Mouse (Mus musculus): ENCODE measurements around the gene Atp6v1c2. TPM values are rescaled to one million over a fixed set of nuclear protein-coding genes. Genes with fewer than 3 reads are reported as not detected.

The Atp6v1c2 gene
- total and polyA plus RNA-seq, 3 experiments, result 0.94 TPM; not detected in 2

- H3K9ac ChIP-seq (ENCODE audit: low read depth, low read length), result peak overlapping the region; percentile 56
- H3K4me1 ChIP-seq (ENCODE audit: control insufficient read depth, insufficient read depth, low read length), result peaks cover 2% of the 10 kb centered on the region
- H3K79me2 ChIP-seq (replicated peaks; ENCODE audit: control insufficient read depth, insufficient read depth, low read length), result no peaks in the 10 kb centered on the region; the same call in 1 of the 2 replicates
- WGBS, result 33% methylated on average over 11 of the region's 11 CpGs
- no peaks in the 10 kb centered on the region; the same call in 1 of the 2 replicates for H3K36me3 ChIP-seq (ENCODE audit: control insufficient read depth, insufficient read depth, low read length)
- intact Hi-C loops (cut with DNase I), result loop anchor here (5.0 kb wide), 1 partner anchor 80 kb away; the partner anchor contains the start of gene Pdia6
- TF ChIP-seq CTCF (IDR thresholded peaks at IDR 0.05) (no peak), EP300 (IDR thresholded peaks at IDR 0.05; ENCODE audit: insufficient read depth, low read depth, low read length) (no peak), POLR2A (IDR thresholded peaks at IDR 0.05; ENCODE audit: insufficient read depth, low read depth, low read length) (no peak)
- peak overlapping the region; percentile 64 for H3K4me3 ChIP-seq
- H3K27me3 ChIP-seq (ENCODE audit: control insufficient read depth, insufficient read depth, low read length), result no peaks in the 10 kb centered on the region
- DNase-seq, result peak; percentile 10 to 31
- peak overlapping the region; percentile 71 for H3K27ac ChIP-seq
Observed at GRCm38 (mm10) chr12:17347327-17348047, 18.3 kb upstream of the Atp6v1c2 start.

GRCm38 (mm10) chr12:17339114-17339905, 10.2 kb upstream of the Atp6v1c2 start:
- no peak overlapping the region for H3K9ac ChIP-seq (ENCODE audit: low read depth, low read length)
- H3K36me3 ChIP-seq (ENCODE audit: control insufficient read depth, insufficient read depth, low read length), result no peaks in the 10 kb centered on the region
- peak; percentile 32 for TF ChIP-seq CTCF (IDR thresholded peaks at IDR 0.05)
- TF ChIP-seq EP300 (IDR thresholded peaks at IDR 0.05; ENCODE audit: insufficient read depth, low read depth, low read length), result no peak
- H3K27me3 ChIP-seq (ENCODE audit: control insufficient read depth, insufficient read depth, low read length), result no peaks in the 10 kb centered on the region
- no peaks in the 10 kb centered on the region for H3K4me1 ChIP-seq (ENCODE audit: control insufficient read depth, insufficient read depth, low read length)
- intact Hi-C loops (cut with DNase I), result no loop called here
- no peaks in the 10 kb centered on the region for H3K79me2 ChIP-seq (replicated peaks; ENCODE audit: control insufficient read depth, insufficient read depth, low read length)
- no peak overlapping the region for H3K27ac ChIP-seq
- no peak overlapping the region for H3K4me3 ChIP-seq
- DNase-seq, result no peak
- WGBS, result 56% methylated on average over 3 of the region's 3 CpGs

- Histone ChIP-seq H3K4me3 (no peak overlapping the region), H3K27me3 (ENCODE audit: control insufficient read depth, insufficient read depth, low read length) (no peaks in the 10 kb centered on the region), H3K27ac (no peak overlapping the region), H3K79me2 (replicated peaks; ENCODE audit: control insufficient read depth, insufficient read depth, low read length) (no peaks in the 10 kb centered on the region), H3K9ac (ENCODE audit: low read depth, low read length) (no peak overlapping the region), H3K36me3 (ENCODE audit: control insufficient read depth, insufficient read depth, low read length) (no peaks in the 10 kb centered on the region), H3K4me1 (ENCODE audit: control insufficient read depth, insufficient read depth, low read length) (no peaks in the 10 kb centered on the region)
- WGBS, result 27% methylated on average over 2 of the region's 2 CpGs
- no peak for TF ChIP-seq EP300 (IDR thresholded peaks at IDR 0.05; ENCODE audit: insufficient read depth, low read depth, low read length)
- TF ChIP-seq CTCF (IDR thresholded peaks at IDR 0.05), result no peak
- no peak for TF ChIP-seq POLR2A (IDR thresholded peaks at IDR 0.05; ENCODE audit: insufficient read depth, low read depth, low read length)
- intact Hi-C loops (cut with DNase I), result no loop called here
- no peak for DNase-seq
Observed at GRCm38 (mm10) chr12:17338338-17338737, 9.2 kb upstream of the Atp6v1c2 start.

- 7% methylated on average over 1 of the region's 1 CpGs for WGBS
- no peak overlapping the region for H3K27ac ChIP-seq
- H3K4me3 ChIP-seq, result no peak overlapping the region
- no peaks in the 10 kb centered on the region for H3K79me2 ChIP-seq (replicated peaks; ENCODE audit: control insufficient read depth, insufficient read depth, low read length)
- no peak overlapping the region for H3K9ac ChIP-seq (ENCODE audit: low read depth, low read length)
- DNase-seq, result no peak
- H3K4me1 ChIP-seq (ENCODE audit: control insufficient read depth, insufficient read depth, low read length), result no peaks in the 10 kb centered on the region
- intact Hi-C loops (cut with DNase I), result no loop called here
- H3K27me3 ChIP-seq (ENCODE audit: control insufficient read depth, insufficient read depth, low read length), result no peaks in the 10 kb centered on the region; the same call in 1 of the 2 replicates
- TF ChIP-seq POLR2A (IDR thresholded peaks at IDR 0.05; ENCODE audit: insufficient read depth, low read depth, low read length), result no peak
- no peak for TF ChIP-seq CTCF (IDR thresholded peaks at IDR 0.05)
- TF ChIP-seq EP300 (IDR thresholded peaks at IDR 0.05; ENCODE audit: insufficient read depth, low read depth, low read length), result no peak
- H3K36me3 ChIP-seq (ENCODE audit: control insufficient read depth, insufficient read depth, low read length), result no peaks in the 10 kb centered on the region
Observed at GRCm38 (mm10) chr12:17333459-17333858, 4.3 kb upstream of the Atp6v1c2 start.

- WGBS, result 7% methylated on average over 51 of the region's 51 CpGs
- intact Hi-C loops (cut with DNase I), result no loop called here
- Histone ChIP-seq H3K4me1 (ENCODE audit: control insufficient read depth, insufficient read depth, low read length) (no peaks in the 10 kb centered on the region), H3K9ac (ENCODE audit: low read depth, low read length) (no peak overlapping the region), H3K4me3 (peak overlapping the region; percentile 5; the same call in 1 of the 2 replicates), H3K79me2 (replicated peaks; ENCODE audit: control insufficient read depth, insufficient read depth, low read length) (no peaks in the 10 kb centered on the region), H3K36me3 (ENCODE audit: control insufficient read depth, insufficient read depth, low read length) (no peaks in the 10 kb centered on the region), H3K27me3 (ENCODE audit: control insufficient read depth, insufficient read depth, low read length) (peaks cover 9% of the 10 kb centered on the region), H3K27ac (no peak overlapping the region)
- TF ChIP-seq POLR2A (IDR thresholded peaks at IDR 0.05; ENCODE audit: insufficient read depth, low read depth, low read length) (no peak), CTCF (IDR thresholded peaks at IDR 0.05) (no peak), EP300 (IDR thresholded peaks at IDR 0.05; ENCODE audit: insufficient read depth, low read depth, low read length) (no peak)
- DNase-seq, result peak in 1 of 2 experiments; percentile 13
Observed at GRCm38 (mm10) chr12:17324549-17325470, 4.3 kb downstream of the Atp6v1c2 start.

Data from heart, adult 2 months (tissue).